Mouse (Mus musculus) small intestine, adult 10 weeks (tissue): ENCODE data around the gene Pou3f1. TPM values are rescaled to one million over a fixed set of nuclear protein-coding genes. Genes with fewer than 3 reads are reported as not detected.

Experiments used
- polyA plus RNA-seq: library from polyadenylated mRNA; stranded (reverse); fragments of 350-450 nt; fragmentation: Illumina TruSeq; extraction: RNeasy Lipid Tissue Mini Kit (QIAGEN cat#74804); gene quantifications from one replicate; pipeline ENCODE4 v1.2.3, GENCODE M21; 2014; ENCODE audit warnings: low replicate concordance

Pou3f1 gene
- polyA plus RNA-seq: not detected

DNA sequence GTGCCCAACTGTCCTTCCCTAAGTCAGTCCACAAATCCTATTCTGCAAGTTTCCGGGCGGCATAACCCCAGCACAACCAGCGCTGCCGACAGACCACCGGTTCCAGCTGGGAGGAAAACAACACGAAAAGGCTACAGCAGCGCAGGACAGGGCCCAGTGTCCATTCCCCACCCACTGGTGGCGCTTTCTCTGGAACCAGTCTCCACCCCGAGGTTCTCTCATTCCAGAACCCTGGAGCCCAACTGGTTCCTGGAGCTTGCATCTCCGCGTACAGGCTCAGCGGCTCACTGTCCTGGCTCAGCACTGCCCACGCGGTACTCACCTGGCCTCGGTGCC lies at the start of gene Pou3f1:
Gene Pou3f1 (plus strand): TSS at position 290 of the 336 bp plus-strand sequence.

GRCm38 (mm10) chr4:124610703-124611102 lies 45.9 kb upstream of the Pou3f1 start, which contains the start of gene 3100002H09Rik:
Gene 3100002H09Rik (minus strand): TSS chr4:124610803.

GRCm38 (mm10) chr4:124693135-124693894 lies 36.7 kb downstream of the Pou3f1 start, which contains the start of gene Utp11:
Gene Utp11 (minus strand): TSS chr4:124693600.

GRCm38 (mm10) chr4:124700248-124700971 lies 43.8 kb downstream of the Pou3f1 start, which contains the start of gene Fhl3:
Gene Fhl3 (plus strand): TSS chr4:124700701.

Other genes starting within 250 kb of the Pou3f1 start
- not detected for gene 3100002H09Rik, start 46.0 kb upstream of the Pou3f1 start, polyA plus RNA-seq
- gene Utp11, start 36.8 kb downstream of the Pou3f1 start, polyA plus RNA-seq: 39.3 TPM
- gene Fhl3, start 43.9 kb downstream of the Pou3f1 start, polyA plus RNA-seq: not detected
- 25.0 TPM for gene Sf3a3, start 58.0 kb downstream of the Pou3f1 start, polyA plus RNA-seq
- gene Inpp5b, start 85.0 kb downstream of the Pou3f1 start, polyA plus RNA-seq: 33.3 TPM
- 16.4 TPM for gene Mtf1, start 145.3 kb downstream of the Pou3f1 start, polyA plus RNA-seq
- gene Yrdc, start 193.9 kb downstream of the Pou3f1 start, polyA plus RNA-seq: 18.4 TPM
- 0.71 TPM for gene 1110065P20Rik, start 194.4 kb downstream of the Pou3f1 start, polyA plus RNA-seq
- gene Maneal, start 205.4 kb downstream of the Pou3f1 start, polyA plus RNA-seq: not detected
- not detected for gene Epha10, start 224.1 kb downstream of the Pou3f1 start, polyA plus RNA-seq